Mouse (Mus musculus) embryonic facial prominence, embryonic 11.5 days (tissue): Measurements from ENCODE around the gene Sbk1. TPM values are rescaled to one million over a fixed set of nuclear protein-coding genes. Genes with fewer than 3 reads are reported as not detected.

Source experiments
- ATAC-seq: fragments of 200-750 bp; cut with Nextera tagmentation; replicated peaks from 2 replicates; pipeline ENCODE4 v1.8.0; 2017; ENCODE audit warnings: low read depth; ENCODE audit not compliant: insufficient number of reproducible peaks, low FRiP score, low TSS enrichment
- DNase-seq: peaks from one replicate; pipeline ENCODE4 v3.0.0-alpha.2; 2015; ENCODE audit warnings: low spot score
- H3K27ac ChIP-seq: fragments of 300-500 bp; sonication (generic); replicated peaks from 2 replicates; pipeline ENCODE4 v1.5.1; 2014; ENCODE audit warnings: mild to moderate bottlenecking, low read depth, low read length, control low read depth
- H3K27me3 ChIP-seq: fragments of 300-500 bp; sonication (generic); 2 replicates; pipeline ENCODE4 v1.6.1; 2014; ENCODE audit warnings: mild to moderate bottlenecking, low read length, moderate library complexity, mixed read lengths; ENCODE audit not compliant: control insufficient read depth, insufficient read depth
- H3K36me3 ChIP-seq: fragments of 300-500 bp; sonication (generic); replicated peaks from 2 replicates; pipeline ENCODE4 v1.6.1; 2014; ENCODE audit warnings: low read depth, mild to moderate bottlenecking, low read length, moderate library complexity, mixed read lengths; ENCODE audit not compliant: control insufficient read depth, insufficient read depth
- H3K4me1 ChIP-seq: fragments of 300-500 bp; sonication (generic); 2 replicates; pipeline ENCODE4 v1.6.1; 2014; ENCODE audit warnings: low read length, mixed read lengths; ENCODE audit not compliant: control insufficient read depth, insufficient read depth
- H3K4me2 ChIP-seq: fragments of 300-500 bp; sonication (generic); 2 replicates; pipeline ENCODE4 v1.6.1; 2014; ENCODE audit warnings: low read depth, mild to moderate bottlenecking, control low read depth, low read length, moderate library complexity
- H3K4me3 ChIP-seq: fragments of 300-500 bp; sonication (generic); 2 replicates; pipeline ENCODE4 v1.5.1; 2014; ENCODE audit warnings: low read depth, low read length, control low read depth
- H3K9ac ChIP-seq: fragments of 300-500 bp; sonication (generic); replicated peaks from 2 replicates; pipeline ENCODE4 v1.6.1; 2014; ENCODE audit warnings: mild to moderate bottlenecking, control low read depth, low read length
- H3K9me3 ChIP-seq: fragments of 300-500 bp; sonication (generic); replicated peaks from 2 replicates; pipeline ENCODE4 v1.6.1; 2016; ENCODE audit warnings: mild to moderate bottlenecking, low read length, inconsistent platforms, mixed read lengths; ENCODE audit not compliant: control insufficient read depth
- WGBS: fragments of 180-500 bp; shearing (Covaris S2); extraction: QIAGEN DNeasy Blood & Tissue Kit; methylation state at CpG from one replicate; pipeline ENCODE4 v1.1.7; 2014; 5-methylcytosine and 5-hydroxymethylcytosine counted together
- polyA plus RNA-seq: library from polyadenylated mRNA; unstranded; fragments of >200 nt; fragmentation: Nextera tagmentation; extraction: Ambion mirVana; gene quantifications from 2 replicates; pipeline ENCODE4 v1.2.1, GENCODE M21; 2014

Gene Sbk1
- polyA plus RNA-seq, 1 experiment from 2014 or later = 88.3 TPM

- no peaks in the 10 kb centered on the region for H3K36me3 ChIP-seq
- DNase-seq (no peak), ATAC-seq (no peak)
- no peaks in the 10 kb centered on the region; the same call in 1 of the 2 replicates for H3K27me3 ChIP-seq
- H3K4me3 ChIP-seq = no peak overlapping the region
- no peak overlapping the region for H3K27ac ChIP-seq
- no peak overlapping the region for H3K4me2 ChIP-seq
- H3K9me3 ChIP-seq = no peaks in the 10 kb centered on the region
- 56% methylated on average over 3 of the region's 3 CpGs for WGBS
- H3K4me1 ChIP-seq = peaks cover 3% of the 10 kb centered on the region; the same call in 1 of the 2 replicates
- no peak overlapping the region for H3K9ac ChIP-seq
Measured at GRCm38 (mm10) chr7:126251698-126252097, 20.7 kb upstream of the Sbk1 start.

DNA sequence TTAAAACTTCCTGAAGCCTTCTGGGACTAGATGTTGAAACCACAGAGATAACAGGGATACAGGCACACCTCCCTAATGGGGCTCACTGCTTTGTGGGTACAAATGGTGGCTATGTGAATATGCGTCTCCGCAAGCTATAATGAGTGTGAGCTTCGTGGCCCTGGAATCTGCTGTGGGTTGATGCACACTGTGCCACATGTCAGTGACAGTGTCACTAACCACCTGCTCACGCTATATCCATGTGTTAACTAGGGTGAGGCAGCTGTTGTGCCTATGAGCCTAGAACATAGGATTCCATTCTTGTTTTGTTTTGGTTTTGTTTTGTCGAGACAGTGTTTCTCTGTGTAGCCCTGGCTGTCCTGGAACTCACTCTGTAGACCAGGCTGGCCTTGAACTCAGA, 20.2 kb upstream of the Sbk1 start:
- no peak for ATAC-seq
- Histone ChIP-seq H3K27me3 (no peaks in the 10 kb centered on the region; the same call in 1 of the 2 replicates), H3K9ac (no peak overlapping the region), H3K27ac (no peak overlapping the region), H3K36me3 (no peaks in the 10 kb centered on the region), H3K9me3 (no peaks in the 10 kb centered on the region), H3K4me3 (no peak overlapping the region), H3K4me1 (peaks cover 3% of the 10 kb centered on the region; the same call in 1 of the 2 replicates), H3K4me2 (no peak overlapping the region)
- no peak for DNase-seq
- 87% methylated on average over 5 of the region's 5 CpGs for whole genome bisulfite sequencing

- H3K36me3 ChIP-seq = no peaks in the 10 kb centered on the region
- H3K9ac ChIP-seq = no peak overlapping the region
- DNase-seq (peak; percentile 83), ATAC-seq (no peak; the same call in 1 of the 2 replicates)
- WGBS = 13% methylated on average over 18 of the region's 18 CpGs
- no peaks in the 10 kb centered on the region for H3K4me1 ChIP-seq
- H3K9me3 ChIP-seq = no peaks in the 10 kb centered on the region
- no peaks in the 10 kb centered on the region for H3K27me3 ChIP-seq
- no peak overlapping the region for H3K4me3 ChIP-seq
- H3K4me2 ChIP-seq = no peak overlapping the region
- H3K27ac ChIP-seq = no peak overlapping the region
Measured at GRCm38 (mm10) chr7:126260280-126261210, 11.9 kb upstream of the Sbk1 start.

DNA sequence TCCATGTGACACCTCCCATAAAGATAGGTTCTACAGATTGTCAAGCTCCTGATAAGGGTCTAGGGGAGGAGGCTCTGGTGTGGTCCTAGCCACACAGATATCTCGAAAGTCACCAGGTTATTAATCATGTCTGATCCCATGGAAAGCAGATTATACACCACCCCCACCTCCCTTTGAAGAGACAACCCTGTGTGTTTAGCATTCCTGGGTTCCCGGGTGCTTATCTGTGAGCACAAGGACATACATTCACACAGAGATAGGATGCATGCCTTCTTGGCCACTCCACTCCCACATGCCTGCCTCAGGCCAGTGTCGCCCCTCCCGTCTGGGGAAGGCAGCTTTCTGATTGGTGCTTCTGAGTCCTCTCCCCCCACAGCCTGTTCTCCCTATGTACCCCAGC, 10.6 kb upstream of the Sbk1 start:
- Histone ChIP-seq H3K27ac (no peak overlapping the region), H3K4me1 (peaks cover 5% of the 10 kb centered on the region; the same call in 1 of the 2 replicates), H3K9ac (no peak overlapping the region), H3K27me3 (no peaks in the 10 kb centered on the region), H3K4me3 (no peak overlapping the region), H3K36me3 (no peaks in the 10 kb centered on the region), H3K9me3 (no peaks in the 10 kb centered on the region), H3K4me2 (no peak overlapping the region)
- WGBS = 72% methylated on average over 4 of the region's 4 CpGs
- DNase-seq = no peak
- ATAC-seq = no peak

GRCm38 (mm10) chr7:126263964-126264363, 8.5 kb upstream of the Sbk1 start:
- no peak for ATAC-seq

GRCm38 (mm10) chr7:126265949-126266348, 6.5 kb upstream of the Sbk1 start:
- Histone ChIP-seq H3K9ac (no peak overlapping the region), H3K4me3 (no peak overlapping the region), H3K4me1 (peaks cover 5% of the 10 kb centered on the region; the same call in 1 of the 2 replicates), H3K36me3 (no peaks in the 10 kb centered on the region), H3K27me3 (no peaks in the 10 kb centered on the region), H3K4me2 (no peak overlapping the region), H3K27ac (no peak overlapping the region), H3K9me3 (no peaks in the 10 kb centered on the region)
- DNase-seq (no peak), ATAC-seq (no peak)
- WGBS = 72% methylated on average over 9 of the region's 9 CpGs

More at GRCm38 (mm10) chr7:126263964-126264363, 8.5 kb upstream of the Sbk1 start:
- no peak for DNase-seq
- no peaks in the 10 kb centered on the region for H3K36me3 ChIP-seq
- peaks cover 5% of the 10 kb centered on the region; the same call in 1 of the 2 replicates for H3K4me1 ChIP-seq
- H3K4me2 ChIP-seq = no peak overlapping the region
- no peak overlapping the region for H3K27ac ChIP-seq
- H3K4me3 ChIP-seq = no peak overlapping the region
- H3K27me3 ChIP-seq = no peaks in the 10 kb centered on the region
- WGBS = 26% methylated on average over 7 of the region's 7 CpGs
- H3K9me3 ChIP-seq = no peaks in the 10 kb centered on the region
- no peak overlapping the region for H3K9ac ChIP-seq

DNA sequence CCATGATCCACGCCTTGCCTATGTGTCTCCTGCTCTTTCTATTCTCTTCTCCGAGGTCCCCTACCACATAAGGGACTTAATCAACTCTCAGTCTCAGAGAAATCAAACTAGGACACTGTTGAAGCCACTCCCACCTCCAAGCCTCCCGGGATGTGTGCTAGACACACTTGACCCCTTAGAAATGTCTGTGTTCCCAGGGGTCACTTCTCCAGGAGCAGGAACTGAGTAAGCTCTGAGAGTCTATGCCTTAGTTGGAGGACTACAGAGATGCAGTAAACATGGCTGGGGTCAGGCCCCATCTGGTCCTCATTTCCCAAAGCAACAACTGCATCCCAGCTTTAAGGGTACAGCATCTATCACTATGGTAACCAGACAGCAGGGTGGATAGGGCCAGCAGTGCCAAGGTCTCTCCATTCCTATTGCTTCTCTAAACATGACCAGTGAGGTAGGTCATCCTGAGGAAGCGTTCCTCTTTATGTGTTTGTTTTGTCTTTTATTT, 6.0 kb upstream of the Sbk1 start:
- Histone ChIP-seq H3K4me2 (no peak overlapping the region), H3K27me3 (no peaks in the 10 kb centered on the region), H3K27ac (no peak overlapping the region), H3K4me1 (peaks cover 5% of the 10 kb centered on the region; the same call in 1 of the 2 replicates), H3K36me3 (no peaks in the 10 kb centered on the region), H3K9ac (no peak overlapping the region), H3K4me3 (no peak overlapping the region), H3K9me3 (no peaks in the 10 kb centered on the region)
- WGBS = 58% methylated on average over 4 of the region's 4 CpGs
- DNase-seq (peak; percentile 53), ATAC-seq (no peak; the same call in 1 of the 2 replicates)

DNA sequence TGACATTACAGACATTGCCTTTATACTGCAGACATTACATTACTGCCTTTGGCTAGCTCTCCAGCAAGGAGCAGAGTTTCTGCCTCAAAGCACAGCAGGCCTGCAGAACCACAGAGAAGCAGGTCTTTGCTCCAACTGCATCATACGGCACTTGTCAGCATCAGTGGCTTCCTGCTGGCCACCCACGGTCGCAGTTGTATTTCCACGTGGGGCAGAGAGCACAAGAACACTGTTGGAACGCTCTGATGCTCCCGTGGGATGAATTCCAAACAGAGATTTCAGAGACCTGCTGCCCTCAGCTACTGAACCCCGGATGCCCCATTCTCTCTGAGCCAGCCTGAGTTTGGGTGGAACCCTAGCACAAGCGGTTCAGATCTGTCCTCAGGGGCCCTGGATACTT, 4.8 kb upstream of the Sbk1 start:
- Histone ChIP-seq H3K9me3 (no peaks in the 10 kb centered on the region), H3K27ac (no peak overlapping the region), H3K27me3 (no peaks in the 10 kb centered on the region), H3K9ac (no peak overlapping the region), H3K4me2 (no peak overlapping the region), H3K36me3 (no peaks in the 10 kb centered on the region), H3K4me1 (peaks cover 5% of the 10 kb centered on the region; the same call in 1 of the 2 replicates), H3K4me3 (no peak overlapping the region)
- DNase-seq = no peak
- 70% methylated on average over 8 of the region's 8 CpGs for WGBS
- ATAC-seq = no peak
